Mouse (Mus musculus) stomach, postnatal 0 days (tissue): ENCODE measurements around the gene Tomm6.

Experiments used
- CTCF ChIP-seq: IDR thresholded peaks from 2 replicates; pipeline ENCODE4 v1.5.1; 2016; ENCODE audit warnings: antibody characterized with exemption, low read depth, mild to moderate bottlenecking, moderate library complexity
- EP300 ChIP-seq: optimal IDR thresholded peaks from 2 replicates; pipeline ENCODE3; 2016; ENCODE audit warnings: antibody characterized with exemption

GRCm38 (mm10) chr17:47688344-47688607 is at the start of gene Tomm6:
- TF ChIP-seq EP300, result no peak
- TF ChIP-seq CTCF, result no peak
